Mouse (Mus musculus): ENCODE results near the gene Nkain2. TPM values are rescaled to one million over a fixed set of nuclear protein-coding genes. Genes with fewer than 3 reads are reported as not detected.

Gene Nkain2
- total RNA-seq, 2 experiments from 2014 or later = 0.27 to 0.38 TPM

GRCm38 (mm10) chr10:32594998-32595397 lies 295.3 kb downstream of the Nkain2 start:
- no peak for DNase-seq
- intact Hi-C loops (cut with DNase I) = no loop called here

- no peak for DNase-seq
- intact Hi-C loops (cut with DNase I) = no loop called here
These were observed 313.0 kb downstream of the Nkain2 start for GRCm38 (mm10) chr10:32577276-32577580.

GRCm38 (mm10) chr10:32576559-32577275 lies 313.5 kb downstream of the Nkain2 start:
- no peak for DNase-seq
- intact Hi-C loops (cut with DNase I) = no loop called here

DNA sequence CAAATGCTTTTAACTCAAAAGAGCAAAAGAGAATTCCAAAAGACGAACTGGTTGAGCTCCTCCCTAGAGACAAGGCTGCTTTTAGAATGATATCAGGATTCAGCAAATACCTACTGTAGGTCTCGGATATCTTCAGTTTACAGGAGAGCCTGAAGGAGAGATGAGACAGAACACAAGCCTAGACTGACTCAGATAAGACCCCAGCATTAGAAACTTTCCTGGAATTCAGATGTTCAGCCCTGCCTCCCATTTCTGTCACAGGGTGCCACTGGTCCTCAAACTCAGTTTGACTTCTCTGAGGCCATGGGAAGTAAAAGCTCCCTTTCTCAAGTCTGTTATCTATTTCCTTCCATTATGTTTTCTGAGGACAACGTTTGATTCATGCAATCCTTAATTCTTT lies 332.6 kb downstream of the Nkain2 start:
- intact Hi-C loops (cut with DNase I) = no loop called here
- no peak for DNase-seq

DNA sequence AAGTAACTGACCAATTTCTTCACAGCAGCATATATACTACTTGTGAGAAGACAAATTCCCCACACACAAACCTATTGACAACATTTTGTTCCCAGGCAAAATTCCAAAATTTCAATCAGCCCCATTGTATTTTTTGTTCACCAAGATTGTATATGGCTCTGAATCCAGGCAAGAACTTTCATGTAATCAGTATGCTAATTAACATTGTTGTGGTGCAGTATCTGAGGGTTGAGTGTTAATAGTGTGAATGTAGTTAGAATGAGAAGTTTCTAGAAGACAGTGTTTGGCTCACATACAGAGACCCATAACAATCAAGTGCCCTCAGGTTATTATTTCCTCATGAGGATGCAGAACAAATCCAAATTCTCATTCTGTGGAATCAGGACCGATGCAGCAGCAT lies 354.2 kb downstream of the Nkain2 start:
- intact Hi-C loops (cut with DNase I) = no loop called here

GRCm38 (mm10) chr10:32510821-32511220 lies 379.4 kb downstream of the Nkain2 start:
- no peak for DNase-seq
- intact Hi-C loops (cut with DNase I) = no loop called here

More for the DNA sequence above, 354.2 kb downstream of the Nkain2 start:
- no peak for DNase-seq

DNA sequence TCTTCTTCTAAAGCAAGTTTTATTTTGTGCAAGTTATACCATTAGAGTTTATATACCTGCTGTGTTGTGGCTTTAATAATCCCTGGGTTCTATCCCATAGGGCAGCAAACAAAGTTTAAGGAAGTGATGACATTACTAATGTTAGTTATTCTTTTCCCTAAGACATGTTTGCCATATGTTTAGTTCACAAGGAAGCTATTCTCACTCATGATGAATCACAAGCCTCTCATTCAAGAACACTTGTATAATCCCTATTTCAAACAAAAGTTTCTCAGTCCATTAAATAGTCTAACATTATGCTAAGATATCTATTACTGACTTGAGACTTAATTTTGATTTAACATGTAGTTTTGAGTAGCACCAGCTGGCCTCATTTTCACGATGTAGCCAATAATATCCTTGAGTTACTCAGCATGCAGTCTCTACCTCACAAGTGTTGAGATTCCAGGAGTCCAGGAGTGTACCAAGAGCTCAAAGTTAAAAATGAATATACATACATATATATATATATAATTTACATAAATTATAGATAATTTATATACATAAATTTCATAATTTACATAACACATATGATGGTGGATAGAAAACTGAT lies 395.6 kb downstream of the Nkain2 start:
- intact Hi-C loops (cut with DNase I) = no loop called here

GRCm38 (mm10) chr10:32493600-32493999 lies 396.7 kb downstream of the Nkain2 start:
- DNase-seq = no peak
- intact Hi-C loops (cut with DNase I) = no loop called here

More for the DNA sequence above, 395.6 kb downstream of the Nkain2 start:
- no peak for DNase-seq

DNA sequence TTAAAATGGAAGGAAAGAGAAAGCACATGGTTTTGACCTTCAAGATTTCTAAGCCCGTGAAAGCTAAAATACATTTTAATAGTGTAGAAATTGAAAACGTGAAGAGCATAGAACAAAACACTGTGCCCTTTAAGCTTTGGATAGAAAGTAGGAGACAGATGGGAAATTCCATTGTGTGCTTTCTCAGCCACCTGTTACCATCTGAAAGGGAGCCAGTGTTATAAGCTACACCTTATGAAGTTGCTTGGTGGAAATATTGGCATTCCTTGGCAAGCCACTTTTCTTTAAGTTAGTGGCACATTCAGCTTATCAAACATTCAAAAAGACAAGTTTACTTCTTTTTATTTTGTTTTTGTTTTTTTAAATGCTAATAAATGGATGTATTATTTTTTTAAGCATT lies 427.5 kb downstream of the Nkain2 start:
- intact Hi-C loops (cut with DNase I) = no loop called here
- no peak for DNase-seq

DNA sequence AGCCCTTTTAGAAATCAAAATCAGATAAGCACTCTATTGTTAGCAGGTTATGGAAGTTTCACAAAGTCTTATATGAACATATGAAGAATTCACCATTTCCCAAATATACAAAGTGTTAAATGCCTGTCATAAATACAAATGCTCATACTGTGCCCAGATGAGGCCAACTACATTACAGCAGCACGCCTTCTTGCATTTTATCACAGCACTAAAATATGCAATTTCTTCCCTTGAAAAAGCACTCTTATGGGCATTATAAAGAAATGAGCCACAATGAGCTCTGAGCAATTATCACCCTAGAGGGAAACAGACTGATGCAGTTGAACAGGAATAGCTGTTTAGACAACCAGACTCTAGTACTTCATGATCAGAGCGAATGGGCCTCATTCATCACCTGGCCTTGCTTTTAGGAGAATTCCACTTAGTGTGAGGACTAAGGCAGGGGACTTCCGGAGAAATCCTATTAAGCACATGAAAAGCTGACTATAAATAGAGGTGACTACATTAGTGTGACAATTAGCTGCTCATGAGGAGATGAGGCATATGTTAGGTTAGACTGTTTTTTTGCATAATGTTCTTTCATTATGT lies 450.2 kb downstream of the Nkain2 start:
- intact Hi-C loops (cut with DNase I) = no loop called here
- DNase-seq = no peak

DNA sequence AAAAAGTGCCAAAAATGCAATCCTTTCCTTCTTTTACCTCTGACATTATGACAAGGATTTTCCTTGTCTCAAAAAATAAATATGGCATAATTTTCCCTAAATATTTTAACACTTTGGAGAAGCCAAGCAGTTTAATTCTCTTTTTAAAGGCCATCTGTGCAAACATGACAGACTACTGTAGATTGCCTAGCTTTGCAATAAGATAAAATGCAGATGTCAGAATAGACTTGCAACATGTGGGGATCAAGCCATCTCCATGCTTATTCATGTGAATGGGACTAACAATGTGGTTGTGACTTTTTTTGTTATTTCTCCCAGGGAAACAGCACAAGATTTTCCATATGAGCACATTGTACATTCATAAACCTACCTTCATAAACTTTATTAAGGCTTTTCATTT lies 476.0 kb downstream of the Nkain2 start:
- no peak for DNase-seq
- intact Hi-C loops (cut with DNase I) = no loop called here

DNA sequence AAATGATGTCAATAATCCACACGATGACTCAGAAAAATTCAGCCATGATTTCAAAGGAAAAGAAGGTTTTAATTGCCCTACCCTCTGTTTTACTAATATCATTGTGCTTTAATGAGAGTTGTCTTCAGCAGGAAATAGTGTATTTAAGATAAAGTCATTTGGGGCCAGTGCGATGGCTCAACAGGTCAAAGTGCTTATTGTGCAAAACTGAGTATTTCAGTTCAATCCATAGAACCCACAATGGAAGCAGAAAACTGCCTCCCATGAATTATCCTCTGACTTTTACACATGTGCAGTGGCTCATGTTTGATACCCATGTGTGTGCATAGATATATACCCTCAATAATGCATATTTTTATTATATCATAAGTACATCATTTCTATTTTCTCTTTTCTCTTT lies 478.9 kb downstream of the Nkain2 start:
- intact Hi-C loops (cut with DNase I) = no loop called here
- no peak for DNase-seq

GRCm38 (mm10) chr10:32400961-32401360 lies 489.3 kb downstream of the Nkain2 start:
- intact Hi-C loops (cut with DNase I) = no loop called here

DNA sequence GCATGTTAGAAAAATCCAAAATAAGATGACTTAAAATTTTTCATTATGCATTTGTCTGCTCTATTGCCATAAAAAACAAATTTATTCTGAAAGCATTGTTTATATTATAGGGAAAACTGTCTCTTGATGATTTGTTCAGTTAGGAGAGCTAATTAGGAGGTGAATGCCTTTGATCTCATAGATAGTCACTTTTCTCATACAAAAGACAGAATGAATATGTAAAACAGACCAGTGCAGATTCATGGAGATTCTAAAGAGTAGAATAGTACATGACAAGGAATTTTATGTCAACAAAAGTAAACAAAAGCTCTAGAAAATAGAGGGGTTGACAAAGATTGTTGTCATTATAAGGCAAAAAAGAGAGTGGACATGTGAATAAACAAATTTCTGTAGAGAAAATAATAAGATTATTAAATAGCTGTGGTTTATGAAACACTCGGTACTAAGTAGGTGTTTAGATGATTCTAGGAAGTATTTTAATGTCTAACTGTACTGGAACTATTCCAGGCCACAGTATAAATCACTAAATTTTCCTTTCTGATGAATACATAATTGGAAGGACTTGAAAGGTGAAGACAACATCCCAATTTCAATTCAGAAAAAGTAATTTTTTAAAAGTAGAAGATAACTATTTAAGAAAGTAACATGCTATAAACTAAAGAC lies 496.3 kb downstream of the Nkain2 start:
- intact Hi-C loops (cut with DNase I) = no loop called here
- DNase-seq = no peak

More at GRCm38 (mm10) chr10:32400961-32401360, 489.3 kb downstream of the Nkain2 start:
- DNase-seq = no peak

DNA sequence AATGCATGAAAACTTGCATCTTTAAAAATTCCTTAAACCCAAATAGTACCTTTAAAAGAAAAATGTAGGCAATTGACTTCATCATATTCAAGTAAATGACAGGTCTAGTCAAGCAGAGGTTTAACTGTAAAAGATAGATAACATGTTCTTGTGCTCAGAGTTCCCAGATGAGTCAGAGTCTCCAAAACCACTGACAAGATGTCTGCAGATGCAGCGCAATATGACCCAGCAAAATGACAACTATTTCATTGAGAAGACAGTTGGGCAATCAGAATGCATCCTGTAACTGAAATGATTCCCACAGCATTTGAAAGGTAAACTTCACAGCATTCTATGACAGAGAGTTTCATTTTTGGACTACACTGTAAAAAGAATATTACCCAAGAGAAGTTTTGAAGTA lies 496.9 kb downstream of the Nkain2 start:
- intact Hi-C loops (cut with DNase I) = no loop called here
- no peak for DNase-seq

DNA sequence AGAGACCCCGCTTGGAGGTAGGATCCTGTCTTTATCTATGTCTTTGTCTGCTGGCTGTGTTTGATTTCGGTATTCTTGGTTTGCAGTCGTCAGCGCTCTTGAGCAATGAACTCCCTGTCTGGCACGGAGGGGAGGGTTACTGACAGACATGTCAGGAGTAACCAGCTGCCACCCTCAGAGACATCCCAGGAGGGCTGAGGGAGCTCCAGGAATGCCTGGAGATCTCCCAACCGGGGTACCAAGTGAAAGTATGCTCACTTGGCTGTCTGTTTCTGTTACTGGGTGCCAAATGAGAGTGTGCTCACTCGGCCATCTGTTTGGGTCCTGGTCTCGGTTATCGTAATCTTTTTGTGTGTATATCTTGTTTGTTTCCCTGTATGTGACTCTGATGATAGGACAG lies 577.5 kb downstream of the Nkain2 start:
- no peak for DNase-seq
- intact Hi-C loops (cut with DNase I) = no loop called here

DNA sequence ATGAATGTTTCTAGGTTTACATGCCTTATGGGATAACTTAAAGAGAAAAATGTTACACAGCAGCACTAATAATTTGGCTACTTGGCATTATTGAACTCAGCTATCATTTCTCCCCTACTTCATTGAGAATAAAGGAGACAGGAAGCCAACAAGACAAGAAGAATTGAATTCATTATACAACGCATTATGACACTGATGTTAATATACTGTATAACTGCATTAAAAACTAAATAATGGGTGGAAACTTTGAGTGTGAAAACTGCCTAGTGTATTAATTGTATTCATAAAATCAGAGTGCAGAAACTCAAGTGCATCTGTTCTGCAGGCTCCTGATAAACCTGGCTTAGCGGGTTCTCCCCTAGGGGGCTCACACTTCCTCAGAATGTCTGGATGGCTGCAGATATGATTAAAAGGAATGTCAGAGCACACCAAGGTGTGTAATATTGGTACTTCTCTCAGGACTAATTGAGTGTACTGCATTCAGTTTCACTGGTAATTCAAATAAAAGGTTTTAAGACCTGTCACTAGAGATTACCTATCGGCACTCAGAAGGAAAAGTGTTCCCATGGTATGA lies 589.2 kb downstream of the Nkain2 start:
- intact Hi-C loops (cut with DNase I) = no loop called here
- no peak for DNase-seq

GRCm38 (mm10) chr10:32290487-32290886 lies 599.8 kb downstream of the Nkain2 start:
- intact Hi-C loops (cut with DNase I) = no loop called here
- DNase-seq = no peak

DNA sequence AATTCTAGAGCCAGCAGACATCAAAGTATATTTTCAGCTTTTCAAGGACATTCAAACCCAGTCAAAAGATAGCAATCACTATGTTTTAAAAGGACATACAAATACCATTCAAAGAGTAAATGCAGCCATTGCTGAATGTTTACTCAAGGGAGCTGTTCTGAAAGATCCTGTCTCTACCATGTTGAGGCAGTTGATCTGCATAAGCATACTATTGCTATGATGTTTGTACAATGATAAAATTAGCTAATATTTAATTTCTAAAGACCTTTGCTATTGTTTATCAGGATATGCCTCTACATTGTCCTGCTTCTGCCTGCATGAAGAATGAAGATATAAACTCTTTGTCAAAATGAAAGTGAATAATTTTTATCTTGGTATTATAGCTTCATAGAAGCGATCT lies 606.6 kb downstream of the Nkain2 start:
- no peak for DNase-seq
- intact Hi-C loops (cut with DNase I) = no loop called here

GRCm38 (mm10) chr10:32243266-32243882 lies 646.9 kb downstream of the Nkain2 start:
- DNase-seq = no peak
- intact Hi-C loops (cut with DNase I) = no loop called here

- DNase-seq = no peak
- intact Hi-C loops (cut with DNase I) = no loop called here
These were observed 649.1 kb downstream of the Nkain2 start for GRCm38 (mm10) chr10:32241168-32241567.

All from gastrocnemius, postnatal 36 days (tissue).